ENCODE assay signal across 9 mouse cellular contexts in the genomic region with DNA sequence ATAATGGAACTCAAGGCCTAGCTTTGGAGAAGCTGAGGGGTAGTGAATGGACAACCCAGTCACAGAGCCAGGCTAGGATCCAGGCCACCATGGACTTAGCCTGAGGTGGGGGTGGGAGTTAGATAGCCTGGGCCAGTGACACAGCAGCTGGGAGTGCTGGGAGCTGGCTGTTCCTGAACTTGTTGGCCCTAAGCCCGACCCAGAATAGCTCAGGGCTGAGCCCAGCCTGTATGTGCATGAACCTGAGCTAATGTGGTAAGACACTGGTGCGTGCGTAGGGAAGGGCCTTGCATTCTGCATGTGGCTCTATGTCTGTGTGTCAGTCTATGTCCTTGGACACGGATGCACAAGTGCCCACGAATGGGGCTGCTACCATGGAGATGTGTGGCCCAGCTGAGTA. TPM values are rescaled to one million over a fixed set of nuclear protein-coding genes. Genes with fewer than 3 reads are reported as not detected.
A peak's percentile ranks its signal among the peaks of the same experiment; 100 is the strongest.
DNase-seq lines count a peak whose midpoint lies in the region; ATAC-seq lines count a peak whose summit lies in the region.
"Had no signal": no experiment of that assay in that cellular context is flagged by ENCODE, and none has a peak within 500 bp of the region (broad histone marks: within the 10 kb centered on the region; RNA-seq: fewer than 3 reads in every experiment).

No protein-coding gene starts in this region.

- intact Hi-C loops in heart, postnatal 14 days (cut with DNase I) = loop anchor here (10.0 kb wide), 1 partner anchor 343 kb away; the partner anchor contains the start of gene Setd2

- no peak for ATAC-seq in midbrain, embryonic 15.5 days (replicated peaks)

- H3K9ac ChIP-seq in midbrain, embryonic 15.5 days = no peak overlapping the region

- H3K4me3 ChIP-seq in midbrain, embryonic 15.5 days = no peak overlapping the region

- H3K4me2 ChIP-seq in midbrain, embryonic 15.5 days = no peak overlapping the region

- H3K4me1 ChIP-seq in midbrain, embryonic 15.5 days = peaks cover 37% of the 10 kb centered on the region

- no peaks in the 10 kb centered on the region for H3K36me3 ChIP-seq in midbrain, embryonic 15.5 days (replicated peaks)

- H3K27me3 ChIP-seq in midbrain, embryonic 15.5 days (replicated peaks) = peaks cover 32% of the 10 kb centered on the region

- peak; percentile 79 to 90 for DNase-seq in cerebellum, postnatal 14 days
- no peak for DNase-seq in cerebellum, adult 9-11 months
- peak; percentile 29 for DNase-seq in right cerebral cortex, adult 18-20 months
- DNase-seq in right cerebral cortex, postnatal 25 days = no peak
- peak; percentile 83 to 88 for DNase-seq in heart, postnatal 14 days
- peak; percentile 94 for DNase-seq in skeletal muscle tissue, adult 2 months (ENCODE audit: low read depth, low spot score)
- DNase-seq in MN1 (ENCODE audit: low spot score) = no peak

- H3K27ac ChIP-seq in midbrain, embryonic 15.5 days = no peak overlapping the region
- H3K27ac ChIP-seq: kidney, postnatal 0 days had no signal

- WGBS in midbrain, embryonic 15.5 days = 81% methylated on average over 5 of the region's 5 CpGs

- no peaks in the 10 kb centered on the region for H3K9me3 ChIP-seq in midbrain, embryonic 15.5 days

RNA-seq across cellular contexts. Expression of gene Als2cl, which starts 1.8 kb away (rescaled TPM):
- total RNA-seq in heart, postnatal 14 days (2021) = 10 to 100 TPM; 20.1 to 22.9 TPM
- polyA plus RNA-seq in midbrain, embryonic 15.5 days (2015; fragmentation: Nextera tagmentation; extraction: Ambion mirVana) = 1.2 and 2.0 TPM in 2 replicates

RNA-seq across cellular contexts. Expression of gene Tmie, which starts 2.0 kb away (rescaled TPM):
- 1 to 10 TPM; 1.3 to 3.2 TPM for total RNA-seq in heart, postnatal 14 days (2021)
- polyA plus RNA-seq in midbrain, embryonic 15.5 days (2015; fragmentation: Nextera tagmentation; extraction: Ambion mirVana) = 2.7 and 3.1 TPM in 2 replicates

RNA-seq across cellular contexts. Expression of gene Prss50, which starts 20.1 kb away (rescaled TPM):
- not detected for total RNA-seq in heart, postnatal 14 days (2021)
- 0.20 TPM in 1 of 2 replicates, not detected in the other for polyA plus RNA-seq in midbrain, embryonic 15.5 days (2015; fragmentation: Nextera tagmentation; extraction: Ambion mirVana)

RNA-seq across cellular contexts. Expression of gene Prss46, which starts 33.6 kb away (rescaled TPM):
- total RNA-seq in heart, postnatal 14 days (2021) = not detected
- polyA plus RNA-seq in midbrain, embryonic 15.5 days (2015; fragmentation: Nextera tagmentation; extraction: Ambion mirVana) = not detected in 2 replicates
- polyA plus RNA-seq: kidney, postnatal 0 days had no signal

RNA-seq across cellular contexts. Expression of gene Fam240a, which starts 38.8 kb away (rescaled TPM):
- total RNA-seq in heart, postnatal 14 days (2021) = not detected
- polyA plus RNA-seq in midbrain, embryonic 15.5 days (2015; fragmentation: Nextera tagmentation; extraction: Ambion mirVana) = not detected in 2 replicates
- polyA plus RNA-seq: kidney, postnatal 0 days had no signal

Comparison
In these comparisons a context has a peak if more than half of its experiments do, and no peak if none do; other contexts are left out.
1. DNase-seq: peak in cerebellum, postnatal 14 days (2 of 2), right cerebral cortex, adult 18-20 months (single experiment), heart, postnatal 14 days (2 of 2) and skeletal muscle tissue, adult 2 months (single experiment); none in cerebellum, adult 9-11 months (single experiment), right cerebral cortex, postnatal 25 days (single experiment) and MN1 (single experiment).